Comparison of ENCODE assay signal across 13 mouse cellular contexts in genomic region chr13:93189416-93189815, GRCm38 (mm10). TPM values are rescaled to one million over a fixed set of nuclear protein-coding genes. Genes with fewer than 3 reads are reported as not detected.
A peak's percentile ranks its signal among the peaks of the same experiment; 100 is the strongest.
DNase-seq lines count a peak whose midpoint lies in the region; ATAC-seq lines count a peak whose summit lies in the region.
"Had no signal": no experiment of that assay in that cellular context is flagged by ENCODE, and none has a peak within 500 bp of the region (broad histone marks: within the 10 kb centered on the region; RNA-seq: fewer than 3 reads in every experiment).

No protein-coding gene starts in this region.

- no peaks in the 10 kb centered on the region for H3K9me3 ChIP-seq in heart, embryonic 13.5 days
- no peaks in the 10 kb centered on the region for H3K9me3 ChIP-seq in lung, embryonic 15.5 days
- H3K9me3 ChIP-seq in embryonic facial prominence, embryonic 12.5 days: no peaks in the 10 kb centered on the region

- H3K4me3 ChIP-seq in heart, embryonic 13.5 days: 0 out of 2 replicates have a peak overlapping the region, but pooled peaks have one; percentile 14
- H3K4me3 ChIP-seq in lung, embryonic 15.5 days: no peak overlapping the region
- no peak overlapping the region for H3K4me3 ChIP-seq in embryonic facial prominence, embryonic 12.5 days

- intact Hi-C loops in heart, postnatal 25 days (cut with DNase I): no loop called here

- no peak for DNase-seq in heart, postnatal 25 days (ENCODE audit: low spot score)
- no peak for DNase-seq in lung, postnatal 10 days
- peak; percentile 19 for DNase-seq in lung, postnatal 36 days
- DNase-seq in urinary bladder, postnatal 10 days (ENCODE audit: low spot score): no peak
- no peak for DNase-seq in cerebellum, adult 11-12 months
- DNase-seq: adrenal gland, postnatal 36 days; cerebellum, postnatal 14 days; kidney, adult 11 months; layer of hippocampus, adult 9-11 months; thymus, adult 18-20 months had no signal

- WGBS in heart, embryonic 13.5 days: 39% methylated on average over 2 of the region's 2 CpGs
- WGBS in lung, embryonic 15.5 days: 59% methylated on average over 2 of the region's 2 CpGs
- 78% methylated on average over 2 of the region's 2 CpGs for WGBS in embryonic facial prominence, embryonic 12.5 days

- peak overlapping the region; percentile 44; the same call in 1 of the 2 replicates for H3K9ac ChIP-seq in heart, embryonic 13.5 days
- no peak overlapping the region for H3K9ac ChIP-seq in lung, embryonic 15.5 days
- no peak overlapping the region for H3K9ac ChIP-seq in embryonic facial prominence, embryonic 12.5 days

- H3K27ac ChIP-seq in heart, embryonic 13.5 days (replicated peaks): peak overlapping the region; percentile 34
- peak overlapping the region; percentile 26; the same call in 1 of the 2 replicates for H3K27ac ChIP-seq in lung, embryonic 15.5 days
- H3K27ac ChIP-seq in embryonic facial prominence, embryonic 12.5 days: no peak overlapping the region; the same call in 1 of the 2 replicates

- H3K27me3 ChIP-seq in heart, embryonic 13.5 days (replicated peaks): no peaks in the 10 kb centered on the region
- no peaks in the 10 kb centered on the region for H3K27me3 ChIP-seq in lung, embryonic 15.5 days
- no peaks in the 10 kb centered on the region for H3K27me3 ChIP-seq in embryonic facial prominence, embryonic 12.5 days

- peak overlapping the region; percentile 60 for H3K4me2 ChIP-seq in heart, embryonic 13.5 days
- H3K4me2 ChIP-seq in lung, embryonic 15.5 days: peak overlapping the region; percentile 35; the same call in 1 of the 2 replicates
- H3K4me2 ChIP-seq in embryonic facial prominence, embryonic 12.5 days (replicated peaks): 0 out of 2 replicates have a peak overlapping the region, but pooled peaks have one; percentile 9

- peaks cover 19% of the 10 kb centered on the region for H3K36me3 ChIP-seq in heart, embryonic 13.5 days
- peaks cover 6% of the 10 kb centered on the region; the same call in 1 of the 2 replicates for H3K36me3 ChIP-seq in lung, embryonic 15.5 days
- H3K36me3 ChIP-seq in embryonic facial prominence, embryonic 12.5 days: no peaks in the 10 kb centered on the region

- ATAC-seq in heart, embryonic 13.5 days (ENCODE audit: extremely low read depth, insufficient number of reproducible peaks, low FRiP score, low TSS enrichment): no peak
- no peak for ATAC-seq in lung, embryonic 15.5 days (ENCODE audit: borderline replicate concordance, extremely low read depth, low FRiP score, low TSS enrichment)
- no peak for ATAC-seq in embryonic facial prominence, embryonic 12.5 days (ENCODE audit: insufficient number of reproducible peaks, insufficient read depth, low FRiP score, low TSS enrichment)

- H3K4me1 ChIP-seq in heart, embryonic 13.5 days: peaks cover 30% of the 10 kb centered on the region
- peaks cover 19% of the 10 kb centered on the region for H3K4me1 ChIP-seq in lung, embryonic 15.5 days
- peaks cover 10% of the 10 kb centered on the region for H3K4me1 ChIP-seq in embryonic facial prominence, embryonic 12.5 days

RNA-seq across cellular contexts. Expression of gene Tent2, which starts 2.8 kb away (rescaled TPM):
- 40.2 and 41.4 TPM in 2 replicates for polyA plus RNA-seq in heart, embryonic 13.5 days (2015; fragmentation: Nextera tagmentation; extraction: Ambion mirVana)
- 10 to 100 TPM; 12.0 to 12.3 TPM for total RNA-seq in heart, postnatal 25 days (2021)
- polyA plus RNA-seq in lung, embryonic 15.5 days (2015; fragmentation: Nextera tagmentation; extraction: Ambion mirVana): 52.4 and 57.1 TPM in 2 replicates
- polyA plus RNA-seq in embryonic facial prominence, embryonic 12.5 days (2016; fragmentation: Nextera tagmentation; extraction: Ambion mirVana): 66.7 and 76.4 TPM in 2 replicates

RNA-seq across cellular contexts. Expression of gene Cmya5, which starts 44.9 kb away (rescaled TPM):
- 3.1 and 3.2 TPM in 2 replicates for polyA plus RNA-seq in heart, embryonic 13.5 days (2015; fragmentation: Nextera tagmentation; extraction: Ambion mirVana)
- total RNA-seq in heart, postnatal 25 days (2021): 100 to 1,000 TPM; 286 to 303 TPM
- 0.42 TPM in 2 replicates for polyA plus RNA-seq in lung, embryonic 15.5 days (2015; fragmentation: Nextera tagmentation; extraction: Ambion mirVana)
- 0.11 and 0.14 TPM in 2 replicates for polyA plus RNA-seq in embryonic facial prominence, embryonic 12.5 days (2016; fragmentation: Nextera tagmentation; extraction: Ambion mirVana)

Comparison
In these comparisons a context has a peak if more than half of its experiments do, and no peak if none do; other contexts are left out.
1. H3K4me2 ChIP-seq: peak in every context shown above with its lines; median percentile 60 in heart, embryonic 13.5 days; 35 in lung, embryonic 15.5 days; 9 in embryonic facial prominence, embryonic 12.5 days.